Mouse (Mus musculus) ES-E14 (cell line): ENCODE data around the gene Cavin4. TPM values are rescaled to one million over a fixed set of nuclear protein-coding genes. Genes with fewer than 3 reads are reported as not detected.

Source experiments
- DNase-seq: peaks from one replicate; pipeline ENCODE4 v3.0.0-alpha.2; 2013; ENCODE audit warnings: low read depth, low spot score
- H3K27ac ChIP-seq: 2 replicates; pipeline ENCODE4 v1.5.1; 2012; ENCODE audit warnings: low read depth, mild to moderate bottlenecking, low read length, moderate library complexity, mixed read lengths; ENCODE audit not compliant: poor library complexity, insufficient read depth, severe bottlenecking
- H3K36me3 ChIP-seq: 2 replicates; pipeline ENCODE4 v1.6.1; 2012; ENCODE audit warnings: mild to moderate bottlenecking, low read length, moderate library complexity, mixed read lengths; ENCODE audit not compliant: control insufficient read depth, poor library complexity, insufficient read depth, severe bottlenecking
- H3K4me1 ChIP-seq, 2 experiments: fragments of 150-350 bp in 1 of 2; sonication (generic) in 1 of 2; 2 replicates each; pipeline ENCODE4 v1.6.1; 2012; ENCODE audit warnings: low read length in 2 of 2, mild to moderate bottlenecking in 1 of 2, mixed read lengths in 1 of 2; ENCODE audit not compliant: control insufficient read depth in 2 of 2, insufficient read depth in 2 of 2, poor library complexity in 1 of 2
- H3K4me3 ChIP-seq, 2 experiments: fragments of 150-350 bp in 1 of 2; sonication (generic) in 1 of 2; 2 replicates each; pipeline ENCODE4 v1.5.1; 2012; ENCODE audit warnings: low read length in 2 of 2, low read depth in 1 of 2, mild to moderate bottlenecking in 1 of 2, mixed read lengths in 1 of 2; ENCODE audit not compliant: insufficient read depth in 1 of 2, poor library complexity in 1 of 2, severe bottlenecking in 1 of 2
- H3K9ac ChIP-seq: 2 replicates; pipeline ENCODE4 v1.6.1; 2012; ENCODE audit warnings: low read depth, mild to moderate bottlenecking, low read length, mixed read lengths; ENCODE audit not compliant: poor library complexity, insufficient read depth, severe bottlenecking
- H3K9me3 ChIP-seq: fragments of 150-350 bp; sonication (generic); 2 replicates; pipeline ENCODE4 v1.6.1; 2012; ENCODE audit warnings: low read depth, mild to moderate bottlenecking, low read length; ENCODE audit not compliant: control insufficient read depth, insufficient read depth
- CHD2 ChIP-seq: IDR thresholded peaks from 2 replicates; pipeline ENCODE4 v1.6.1; 2014; ENCODE audit warnings: mild to moderate bottlenecking, low read depth, low read length, inconsistent platforms
- HCFC1 ChIP-seq: IDR thresholded peaks from 2 replicates; pipeline ENCODE4 v1.6.1; 2012; ENCODE audit warnings: low read length, inconsistent platforms, borderline replicate concordance; ENCODE audit not compliant: insufficient read depth
- MAFK ChIP-seq: IDR thresholded peaks from 2 replicates; pipeline ENCODE4 v1.6.1; 2014; ENCODE audit warnings: mild to moderate bottlenecking, low read depth, low read length, inconsistent platforms; ENCODE audit not compliant: insufficient read depth
- ZC3H11A ChIP-seq: IDR thresholded peaks from 2 replicates; pipeline ENCODE4 v1.6.1; 2012; ENCODE audit warnings: low read depth, mild to moderate bottlenecking, inconsistent platforms, low read length, borderline replicate concordance
- ZNF384 ChIP-seq: IDR thresholded peaks from 2 replicates; pipeline ENCODE4 v1.6.1; 2012; ENCODE audit warnings: low read depth, low read length, inconsistent platforms
- in situ Hi-C, 2 experiments: fragments of 600-800 bp; cut with MboI; formaldehyde crosslinking; loops; one replicate each; pipeline ENCODE4 v1.15.1; 2025; ENCODE audit warnings: low sequenced_read_pairs in 2 of 2, inconsistent platforms in 1 of 2; ENCODE audit not compliant: unreplicated experiment in 2 of 2
- total RNA-seq: library from RNA; depleted of rRNA; stranded (reverse); fragments of 300-350 nt; gene quantifications from 2 replicates; pipeline ENCODE4 v1.2.3, GENCODE M21; 2012

The Cavin4 gene
- total RNA-seq, 1 experiment, result 6.8 TPM

DNA sequence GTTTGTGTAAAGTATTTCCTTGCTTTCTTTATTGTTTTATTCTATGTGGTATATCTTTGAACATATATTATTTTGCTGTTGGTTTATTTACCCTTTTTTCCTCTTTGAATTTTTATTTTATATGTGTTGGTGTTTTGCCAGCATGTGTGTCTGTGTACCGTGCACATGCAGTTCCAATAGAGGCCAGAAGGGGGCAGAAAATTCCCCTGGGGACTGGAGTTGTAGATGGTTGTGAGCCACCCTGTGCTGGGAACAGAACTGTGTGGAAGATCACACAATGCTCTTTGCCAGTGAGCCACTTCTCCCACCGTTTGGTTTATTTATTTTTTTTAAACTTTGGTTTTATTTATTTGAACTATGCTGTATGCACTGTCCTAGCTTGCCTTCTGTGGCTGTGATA is 29.3 kb upstream of the Cavin4 start:
- no peak overlapping the region for H3K27ac ChIP-seq
- no peak for DNase-seq
- no peak overlapping the region for H3K9ac ChIP-seq
- peaks cover 23% of the 10 kb centered on the region for H3K36me3 ChIP-seq
- in situ Hi-C loops, result no loop called here
- H3K4me3 ChIP-seq, result no peak overlapping the region
- H3K9me3 ChIP-seq, result no peaks in the 10 kb centered on the region
- no peaks in the 10 kb centered on the region for H3K4me1 ChIP-seq
- TF ChIP-seq ZNF384 (no peak), MAFK (no peak), ZC3H11A (no peak), HCFC1 (no peak), CHD2 (no peak)

DNA sequence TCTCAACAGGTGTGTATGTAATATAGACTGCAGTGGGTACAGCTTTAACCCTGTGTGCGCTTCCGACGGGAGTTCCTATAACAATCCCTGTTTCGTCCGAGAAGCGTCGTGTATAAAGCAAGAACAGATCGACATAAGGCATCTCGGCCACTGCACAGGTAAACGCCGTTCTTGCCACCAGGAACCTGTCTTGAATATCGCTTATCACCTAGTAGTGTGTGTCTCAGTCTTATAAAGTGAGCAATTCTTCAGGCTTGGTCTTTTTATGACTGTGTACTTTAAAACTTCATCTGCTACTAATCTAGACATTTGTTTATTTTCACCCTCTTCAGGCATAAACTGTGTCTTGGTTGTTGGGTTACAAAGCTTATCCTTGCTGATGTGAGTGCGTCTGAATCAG is 26.5 kb upstream of the Cavin4 start:
- no peaks in the 10 kb centered on the region for H3K9me3 ChIP-seq
- in situ Hi-C loops, result no loop called here
- H3K4me1 ChIP-seq, result no peaks in the 10 kb centered on the region
- DNase-seq, result no peak
- no peak for TF ChIP-seq ZNF384
- no peak for TF ChIP-seq HCFC1
- no peak for TF ChIP-seq MAFK
- no peak for TF ChIP-seq ZC3H11A
- no peak for TF ChIP-seq CHD2
- no peak overlapping the region for H3K27ac ChIP-seq
- no peak overlapping the region for H3K4me3 ChIP-seq
- H3K36me3 ChIP-seq, result peaks cover 28% of the 10 kb centered on the region
- H3K9ac ChIP-seq, result no peak overlapping the region

- Histone ChIP-seq H3K27ac (no peak overlapping the region), H3K9ac (no peak overlapping the region), H3K4me1 (no peaks in the 10 kb centered on the region), H3K4me3 (no peak overlapping the region), H3K9me3 (no peaks in the 10 kb centered on the region), H3K36me3 (peaks cover 31% of the 10 kb centered on the region)
- no peak for TF ChIP-seq ZC3H11A
- in situ Hi-C loops, result no loop called here
- no peak for DNase-seq
Measured at GRCm38 (mm10) chr4:48638132-48638531, 25.2 kb upstream of the Cavin4 start.

DNA sequence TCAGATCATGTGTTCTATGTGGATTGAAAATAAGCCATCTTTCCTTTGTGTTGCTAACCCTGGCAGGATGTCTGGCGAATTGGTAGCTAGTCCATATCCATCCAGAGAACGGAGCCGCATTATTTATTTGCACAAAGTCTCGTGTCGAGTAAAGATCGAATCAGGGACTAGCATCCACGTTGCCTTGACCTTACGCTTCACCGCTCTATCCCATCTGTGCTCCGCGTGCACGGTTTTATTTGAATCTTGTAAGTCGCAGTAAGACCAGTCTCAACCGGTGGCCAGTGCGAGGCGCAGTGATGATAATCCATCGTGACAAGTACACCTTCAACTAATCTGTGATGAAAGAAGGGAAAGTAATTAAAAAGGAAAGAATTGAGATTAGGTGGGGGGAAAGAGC is 23.8 kb upstream of the Cavin4 start:
- Histone ChIP-seq H3K9me3 (no peaks in the 10 kb centered on the region), H3K4me1 (no peaks in the 10 kb centered on the region; a peak in 1 of 4 replicates), H3K9ac (no peak overlapping the region), H3K36me3 (peaks cover 36% of the 10 kb centered on the region), H3K27ac (no peak overlapping the region), H3K4me3 (no peak overlapping the region)
- no peak for DNase-seq
- TF ChIP-seq HCFC1 (no peak), ZC3H11A (no peak), ZNF384 (no peak), CHD2 (no peak), MAFK (no peak)
- in situ Hi-C loops, result no loop called here

DNA sequence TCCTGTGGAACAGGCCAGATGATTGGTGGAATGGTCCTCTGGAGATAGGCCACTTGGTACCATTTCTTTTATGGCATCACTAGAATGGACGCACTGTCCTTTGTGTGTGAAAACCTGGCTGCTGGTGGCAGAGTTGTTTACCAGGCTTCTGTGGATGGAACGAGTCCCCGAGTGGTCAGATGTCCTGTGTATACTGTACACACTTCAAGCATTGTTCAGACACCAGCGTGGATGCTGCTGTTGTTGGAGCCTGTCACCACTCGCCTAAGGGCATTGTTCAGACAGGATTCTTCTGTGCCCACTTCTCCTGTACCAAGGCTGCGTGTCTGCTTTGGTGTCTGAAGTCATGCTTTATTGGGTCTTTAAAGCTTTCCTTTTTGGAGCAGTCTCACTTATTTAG is 19.5 kb upstream of the Cavin4 start:
- Histone ChIP-seq H3K4me3 (no peak overlapping the region), H3K9me3 (no peaks in the 10 kb centered on the region), H3K36me3 (peaks cover 16% of the 10 kb centered on the region), H3K27ac (no peak overlapping the region), H3K4me1 (no peaks in the 10 kb centered on the region; a peak in 1 of 4 replicates), H3K9ac (no peak overlapping the region)
- in situ Hi-C loops, result no loop called here
- no peak for TF ChIP-seq HCFC1
- no peak for TF ChIP-seq ZNF384
- no peak for TF ChIP-seq CHD2
- TF ChIP-seq MAFK, result no peak
- TF ChIP-seq ZC3H11A, result no peak
- DNase-seq, result no peak
